Mouse (Mus musculus): ENCODE measurements around the gene Uggt2. TPM values are rescaled to one million over a fixed set of nuclear protein-coding genes. Genes with fewer than 3 reads are reported as not detected.

Uggt2 gene
- polyA plus RNA-seq, 1 experiment from 2014 or later, result 18.5 TPM

- no peaks in the 10 kb centered on the region for H3K27me3 ChIP-seq
- ChIA-PET CTCF (no interaction called here), POLR2A (no interaction called here)
- no peak for DNase-seq (ENCODE audit: low read depth, low spot score)
- no peak for TF ChIP-seq CTCF (IDR thresholded peaks at IDR 0.05)
- no peak for ATAC-seq
- in situ Hi-C loops (cut with MboI; ENCODE audit: low pct_unique_long_range_greater_than_20kb), result no loop called here
Observed at GRCm38 (mm10) chr14:118980890-118981289, 118.3 kb downstream of the Uggt2 start.

DNA sequence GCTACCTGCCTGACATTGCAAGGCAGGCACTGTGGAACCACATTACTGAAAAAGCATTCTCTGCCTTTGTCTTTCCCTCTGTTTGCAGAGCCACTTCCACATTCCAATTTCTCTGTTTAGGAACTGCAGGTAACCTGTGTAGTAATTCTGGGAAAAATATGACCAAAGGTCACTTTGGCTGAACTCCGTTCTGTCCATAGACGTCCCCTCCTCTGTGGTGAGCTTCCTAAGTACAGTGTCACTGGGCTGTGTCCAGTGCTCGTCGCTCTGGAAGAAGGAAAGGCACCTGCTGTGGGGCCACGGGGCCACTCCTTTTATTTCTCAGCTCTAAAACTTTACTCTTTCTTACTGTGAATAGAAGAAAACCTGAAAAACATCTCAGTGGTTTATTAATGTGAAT is 118.9 kb downstream of the Uggt2 start:
- DNase-seq (ENCODE audit: low read depth, low spot score) (no peak), ATAC-seq (no peak)
- in situ Hi-C loops (cut with MboI; ENCODE audit: low pct_unique_long_range_greater_than_20kb), result no loop called here
- no peaks in the 10 kb centered on the region for H3K27me3 ChIP-seq
- ChIA-PET POLR2A (no interaction called here), CTCF (no interaction called here)
- TF ChIP-seq CTCF (IDR thresholded peaks at IDR 0.05), result no peak

GRCm38 (mm10) chr14:118979571-118980325 is 119.5 kb downstream of the Uggt2 start:
- ChIA-PET CTCF (no interaction called here), POLR2A (no interaction called here)
- DNase-seq (ENCODE audit: low read depth, low spot score) (no peak), ATAC-seq (no peak)
- TF ChIP-seq CTCF (IDR thresholded peaks at IDR 0.05), result no peak
- in situ Hi-C loops (cut with MboI; ENCODE audit: low pct_unique_long_range_greater_than_20kb), result no loop called here
- H3K27me3 ChIP-seq, result no peaks in the 10 kb centered on the region

DNA sequence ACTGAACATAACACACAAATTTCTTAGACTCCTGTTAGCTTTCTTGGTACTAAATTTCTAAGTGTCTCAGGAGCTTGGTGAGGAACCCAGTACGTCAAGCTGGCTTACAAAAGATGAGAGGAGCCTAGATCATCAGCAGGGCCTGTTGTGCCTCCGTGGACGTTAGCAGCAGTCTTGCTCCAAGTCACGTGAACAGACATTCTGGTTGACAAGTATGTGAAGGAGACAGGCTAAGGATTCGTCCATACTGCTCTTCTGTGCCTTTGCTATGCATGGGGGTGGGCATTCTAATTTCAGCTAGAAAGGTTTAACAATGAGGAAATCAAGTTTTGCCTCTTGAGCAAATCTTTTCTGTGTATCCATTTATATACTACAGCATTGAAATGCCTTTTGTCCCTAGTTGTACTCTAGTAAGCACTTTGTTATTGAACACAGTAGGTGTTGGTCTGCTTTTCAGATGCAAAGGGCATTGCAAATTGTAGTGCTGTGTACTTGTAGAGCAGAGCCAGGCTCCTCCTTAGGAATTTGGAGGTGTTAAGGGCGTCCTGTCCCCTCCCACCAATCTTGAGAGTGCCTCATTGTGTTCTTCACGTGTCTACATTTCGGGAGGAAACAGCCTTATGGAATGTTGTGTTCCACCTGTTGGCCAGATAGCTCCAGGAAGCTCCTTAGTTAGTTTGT is 122.0 kb downstream of the Uggt2 start:
- ATAC-seq (no peak), DNase-seq (ENCODE audit: low read depth, low spot score) (no peak)
- ChIA-PET CTCF (interaction anchor here (1.4 to 1.6 kb wide), 3 partner anchors 10 to 67 kb away, joined by 4 to 8 read pairs (median 4); no protein-coding TSS in a partner anchor), POLR2A (no interaction called here)
- TF ChIP-seq CTCF (IDR thresholded peaks at IDR 0.05), result no peak
- H3K27me3 ChIP-seq, result no peaks in the 10 kb centered on the region
- in situ Hi-C loops (cut with MboI; ENCODE audit: low pct_unique_long_range_greater_than_20kb), result no loop called here

GRCm38 (mm10) chr14:118972268-118972667 is 127.0 kb downstream of the Uggt2 start:
- CTCF ChIA-PET, result interaction anchor here (2.4 to 2.6 kb wide), 2 partner anchors 14 to 15 kb away, joined by 8 to 9 read pairs; no protein-coding TSS in a partner anchor

GRCm38 (mm10) chr14:118967646-118968045 is 131.6 kb downstream of the Uggt2 start:
- no peak for DNase-seq (ENCODE audit: low read depth, low spot score)
- ChIA-PET POLR2A (interaction anchor here (1.6 kb wide), 1 partner anchor 17 kb away, joined by 3 read pairs; no protein-coding TSS in a partner anchor), CTCF (interaction anchor here (1.0 to 1.9 kb wide), 2 partner anchors 8 to 19 kb away, joined by 4 to 7 read pairs; no protein-coding TSS in a partner anchor)
- ATAC-seq, result no peak
- H3K27me3 ChIP-seq, result no peaks in the 10 kb centered on the region
- in situ Hi-C loops (cut with MboI; ENCODE audit: low pct_unique_long_range_greater_than_20kb), result loop anchor here (5.0 kb wide), 1 partner anchor 55 kb away; no protein-coding TSS in a partner anchor
- no peak for TF ChIP-seq CTCF (IDR thresholded peaks at IDR 0.05)

More at GRCm38 (mm10) chr14:118972268-118972667, 127.0 kb downstream of the Uggt2 start:
- DNase-seq (ENCODE audit: low read depth, low spot score) (no peak), ATAC-seq (no peak)
- in situ Hi-C loops (cut with MboI; ENCODE audit: low pct_unique_long_range_greater_than_20kb), result no loop called here
- H3K27me3 ChIP-seq, result no peaks in the 10 kb centered on the region
- POLR2A ChIA-PET, result no interaction called here
- TF ChIP-seq CTCF (IDR thresholded peaks at IDR 0.05), result no peak

DNA sequence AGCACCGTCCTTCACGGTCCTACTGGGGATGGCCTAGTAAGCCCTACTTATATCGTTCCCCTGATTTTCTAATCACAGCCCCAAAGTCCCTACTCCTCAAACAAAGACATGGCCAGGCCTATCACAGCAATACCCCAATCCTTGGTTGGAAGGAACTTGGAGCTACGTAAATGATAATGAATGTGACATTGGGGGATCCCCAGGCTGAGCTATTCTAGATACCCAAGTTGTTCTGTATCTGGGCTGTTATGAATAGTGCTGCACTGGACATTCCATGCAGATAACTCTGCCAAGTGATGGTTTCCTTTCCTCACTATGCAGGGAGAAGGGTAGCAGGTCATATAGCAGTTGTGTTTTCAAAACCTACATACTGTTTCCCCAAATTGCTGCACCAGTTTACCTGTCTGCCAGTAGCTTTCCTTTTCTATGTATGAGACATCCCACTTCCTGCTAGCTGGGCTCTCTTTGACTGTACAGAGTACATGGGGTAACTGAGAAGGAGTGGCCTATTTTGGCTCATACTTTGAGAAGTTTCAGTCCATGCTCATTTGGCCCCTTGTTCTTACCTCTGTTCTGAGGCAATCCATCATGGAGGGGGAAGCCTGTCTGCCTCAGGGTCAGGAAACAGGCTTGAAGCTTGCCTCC is 133.8 kb downstream of the Uggt2 start:
- H3K27me3 ChIP-seq, result no peaks in the 10 kb centered on the region
- no peak for TF ChIP-seq CTCF (IDR thresholded peaks at IDR 0.05)
- in situ Hi-C loops (cut with MboI; ENCODE audit: low pct_unique_long_range_greater_than_20kb), result loop anchor here (5.0 kb wide), 1 partner anchor 53 kb away; no protein-coding TSS in a partner anchor
- ChIA-PET POLR2A (no interaction called here), CTCF (interaction anchor here (1.0 to 1.9 kb wide), 4 partner anchors 10 to 94 kb away, joined by 3 to 4 read pairs (median 4); no protein-coding TSS in a partner anchor)
- ATAC-seq, result no peak
- DNase-seq (ENCODE audit: low read depth, low spot score), result no peak

- H3K27me3 ChIP-seq, result no peaks in the 10 kb centered on the region
- POLR2A ChIA-PET, result interaction anchor here (0.6 to 0.9 kb wide), 3 partner anchors 9 to 214 kb away, joined by 3 to 5 read pairs (median 3); no protein-coding TSS in a partner anchor
- ATAC-seq (no peak), DNase-seq (ENCODE audit: low read depth, low spot score) (no peak)
- no peak for TF ChIP-seq CTCF (IDR thresholded peaks at IDR 0.05)
- in situ Hi-C loops (cut with MboI; ENCODE audit: low pct_unique_long_range_greater_than_20kb), result no loop called here
- CTCF ChIA-PET, result interaction anchor here (0.9 to 1.7 kb wide), 2 partner anchors 13 to 138 kb away, joined by 3 to 9 read pairs; no protein-coding TSS in a partner anchor
Observed at GRCm38 (mm10) chr14:118958010-118958409, 141.2 kb downstream of the Uggt2 start.

- POLR2A ChIA-PET, result no interaction called here
- H3K27me3 ChIP-seq, result no peaks in the 10 kb centered on the region
- CTCF ChIA-PET, result no interaction called here
- TF ChIP-seq CTCF (IDR thresholded peaks at IDR 0.05), result no peak
- DNase-seq (ENCODE audit: low read depth, low spot score) (no peak), ATAC-seq (no peak)
- in situ Hi-C loops (cut with MboI; ENCODE audit: low pct_unique_long_range_greater_than_20kb), result no loop called here
Observed at GRCm38 (mm10) chr14:118951912-118952583, 147.2 kb downstream of the Uggt2 start.

DNA sequence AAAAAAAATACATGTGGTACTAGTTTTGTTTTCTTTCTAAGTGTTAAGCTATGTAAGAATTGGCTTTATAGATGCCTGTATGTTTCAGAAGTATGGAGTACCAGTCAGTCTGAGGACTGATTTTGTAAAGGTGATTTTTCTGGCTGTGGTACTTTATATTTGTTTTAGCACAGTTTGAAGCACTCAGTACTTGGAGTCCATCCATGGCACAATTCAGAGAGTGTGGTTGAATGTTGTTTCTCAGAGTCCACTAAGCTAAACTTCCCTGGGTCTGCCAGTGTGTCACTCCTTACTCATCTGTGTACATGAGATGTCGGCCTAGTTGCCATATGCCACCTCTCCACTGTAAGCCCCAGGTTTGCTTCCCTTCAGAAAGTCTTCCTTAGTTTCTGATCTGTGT is 150.4 kb downstream of the Uggt2 start:
- ChIA-PET POLR2A (interaction anchor here (0.9 kb wide), 1 partner anchor 9 kb away, joined by 3 read pairs; no protein-coding TSS in a partner anchor), CTCF (interaction anchor here (1.0 to 1.4 kb wide), 4 partner anchors 21 to 129 kb away, joined by 3 to 6 read pairs (median 4); no protein-coding TSS in a partner anchor)
- in situ Hi-C loops (cut with MboI; ENCODE audit: low pct_unique_long_range_greater_than_20kb), result no loop called here
- DNase-seq (ENCODE audit: low read depth, low spot score), result no peak
- no peak for ATAC-seq
- TF ChIP-seq CTCF (IDR thresholded peaks at IDR 0.05), result no peak
- no peaks in the 10 kb centered on the region for H3K27me3 ChIP-seq
